Mouse (Mus musculus) layer of hippocampus, adult 9-11 months (tissue): ENCODE data around the gene Lins1.
A peak's percentile ranks its signal among the peaks of the same experiment; 100 is the strongest.

Experiments used
- DNase-seq: peaks from one replicate; pipeline ENCODE4 v3.0.0; 2022

The Lins1 gene

DNA sequence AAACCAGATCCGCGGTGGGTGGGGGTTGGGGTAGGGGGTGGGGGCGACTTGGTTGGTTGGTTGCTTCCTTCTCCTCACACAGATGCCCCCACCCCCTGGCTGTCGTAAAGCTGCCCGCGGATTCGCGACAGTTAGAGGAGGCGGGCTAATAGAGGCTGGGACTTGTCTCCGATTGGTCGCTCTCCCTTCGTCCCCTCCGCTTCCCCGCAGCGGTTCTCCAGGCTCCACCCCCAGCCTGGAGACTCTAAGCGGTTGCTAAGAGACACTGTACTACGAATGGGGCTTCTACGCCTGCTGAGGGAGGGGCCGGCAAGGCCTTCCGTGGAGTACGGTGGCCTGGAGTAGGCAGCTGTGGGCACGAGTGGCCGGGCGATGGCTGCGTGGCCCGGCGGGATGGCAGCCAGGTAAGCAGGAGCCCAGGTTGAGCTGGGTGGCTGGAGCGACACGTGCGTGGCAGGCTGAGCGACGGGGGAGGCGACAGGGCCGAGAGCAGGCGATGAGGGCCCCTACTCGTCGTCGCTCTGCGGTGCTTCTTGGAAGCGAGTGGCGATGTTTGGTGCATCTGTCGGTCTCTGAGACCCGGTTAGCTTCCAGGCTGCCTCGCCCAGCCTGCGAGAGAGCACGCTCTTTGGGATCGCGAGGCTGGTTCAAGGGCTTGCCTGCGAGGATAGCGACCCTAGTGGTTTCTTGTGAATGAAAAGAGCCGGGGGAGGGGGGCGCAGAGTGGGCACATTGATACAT is at the start of gene Lins1:
Lins1 (plus strand) TSS at position 270 of the 741 bp plus-strand sequence.
- peak; percentile 100 for DNase-seq

DNA sequence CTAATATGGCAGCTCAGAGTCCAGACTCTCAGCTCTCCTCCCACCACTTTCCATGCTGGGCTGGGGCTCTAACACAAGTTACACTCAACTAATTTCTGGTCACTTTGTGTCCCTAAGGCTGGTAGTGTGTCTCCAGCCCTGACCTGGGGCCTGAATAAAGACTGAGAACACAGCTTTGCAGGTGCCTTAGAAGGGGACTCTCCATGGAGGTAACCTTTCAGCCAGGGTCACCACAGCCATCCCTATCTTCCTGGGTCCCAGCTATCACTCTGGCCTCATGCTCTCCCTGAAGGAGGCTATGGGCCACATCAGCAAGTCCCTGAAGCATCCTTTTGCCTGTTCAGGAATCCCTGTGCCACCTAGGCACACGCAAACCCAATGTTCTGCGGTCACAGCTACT is 44.0 kb upstream of the Lins1 start:
- no peak for DNase-seq

DNA sequence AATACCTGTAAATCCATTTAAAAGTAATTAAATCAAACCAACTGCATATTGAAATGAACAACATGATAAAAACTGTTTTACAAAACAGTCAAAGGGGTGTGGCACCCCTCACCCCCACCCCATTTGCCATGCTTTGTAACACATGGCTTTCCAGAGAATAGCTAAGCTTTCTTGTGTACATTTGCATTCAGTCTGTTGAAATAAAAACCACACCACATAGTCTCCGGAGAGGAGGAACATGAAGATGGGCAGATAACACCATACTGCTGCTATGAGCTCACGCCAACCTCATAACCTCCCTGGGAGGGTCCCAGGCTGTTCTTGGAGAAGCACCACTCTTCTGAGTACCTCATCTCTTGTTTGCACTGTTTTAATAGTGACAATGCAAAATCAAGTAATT is 40.5 kb upstream of the Lins1 start:
- DNase-seq = no peak

DNA sequence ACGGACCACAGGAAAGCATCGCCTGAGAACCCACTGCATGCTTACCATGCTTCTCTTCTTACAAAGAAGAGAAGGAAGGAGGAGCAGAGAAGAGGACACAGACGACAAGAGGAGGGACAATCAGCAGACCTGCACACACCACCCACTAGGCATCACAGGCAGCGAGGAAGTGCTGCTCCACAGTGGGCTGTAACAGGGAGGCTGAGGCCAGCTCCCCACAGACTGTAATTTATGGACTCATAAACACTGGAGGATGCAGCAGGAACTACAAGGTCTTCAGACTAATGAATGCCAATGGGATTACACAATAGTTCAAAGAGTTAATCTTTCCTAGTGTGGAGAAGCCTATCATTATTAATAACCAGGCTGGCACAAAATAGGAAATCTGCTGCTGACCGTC is 38.8 kb upstream of the Lins1 start:
- DNase-seq = no peak

DNA sequence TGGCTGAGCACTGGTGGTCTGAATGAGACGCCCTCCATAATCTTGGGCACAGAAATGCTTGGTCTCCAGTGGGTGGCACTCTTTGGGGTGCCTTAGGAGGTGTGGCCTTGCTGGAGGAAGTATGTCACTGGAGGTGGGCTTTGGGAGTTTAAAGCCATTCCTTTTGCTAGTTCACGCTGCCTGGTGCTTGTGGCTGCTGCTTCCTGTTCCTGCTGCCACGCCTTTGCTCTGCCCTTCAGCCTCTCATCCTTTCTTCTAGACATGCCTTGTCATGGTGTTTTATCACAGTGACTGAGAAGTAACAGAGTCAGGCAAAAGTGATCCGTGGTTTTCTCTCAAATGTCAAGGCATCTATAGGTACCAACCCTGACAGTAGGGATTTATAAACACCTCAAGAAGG is 37.5 kb upstream of the Lins1 start:
- DNase-seq = no peak

DNA sequence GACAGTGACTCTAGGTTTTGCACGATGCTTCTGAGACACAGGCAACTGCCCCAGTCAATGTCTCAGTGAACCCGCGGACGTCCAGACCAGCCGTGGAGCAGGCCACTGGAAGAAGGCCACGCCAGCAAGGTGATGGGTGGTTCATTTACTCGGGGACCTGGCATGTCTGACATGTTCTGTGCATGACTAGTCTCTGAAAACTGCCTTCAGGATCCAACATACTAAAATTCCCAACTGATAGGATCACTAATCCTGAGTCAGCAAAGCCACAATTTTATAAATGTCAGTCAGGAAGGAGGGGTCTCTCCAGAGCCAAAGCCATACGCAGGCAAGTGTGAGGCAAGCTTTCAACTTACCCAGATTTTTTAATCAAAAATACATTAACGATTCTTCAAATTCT is 36.1 kb upstream of the Lins1 start:
- DNase-seq = no peak

DNA sequence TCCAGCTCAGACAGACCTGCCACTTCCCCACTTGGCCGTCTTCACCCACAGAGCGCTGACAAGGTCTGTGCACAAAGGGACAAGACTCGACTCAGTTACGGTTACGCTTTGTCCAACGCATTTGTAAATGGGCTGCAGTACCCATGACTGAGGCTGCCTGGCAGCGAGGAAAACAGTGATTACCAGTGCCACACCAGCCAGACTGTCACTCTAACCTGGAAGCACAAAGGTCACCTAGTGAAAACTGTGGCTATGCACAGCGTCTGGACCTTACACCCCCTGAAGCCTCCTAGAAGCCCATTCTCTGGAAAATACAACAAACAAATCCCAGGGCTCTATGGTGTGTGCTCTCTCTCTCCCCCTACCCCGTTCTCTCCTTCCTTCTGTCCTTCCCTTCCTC is 34.2 kb upstream of the Lins1 start:
- DNase-seq = no peak

DNA sequence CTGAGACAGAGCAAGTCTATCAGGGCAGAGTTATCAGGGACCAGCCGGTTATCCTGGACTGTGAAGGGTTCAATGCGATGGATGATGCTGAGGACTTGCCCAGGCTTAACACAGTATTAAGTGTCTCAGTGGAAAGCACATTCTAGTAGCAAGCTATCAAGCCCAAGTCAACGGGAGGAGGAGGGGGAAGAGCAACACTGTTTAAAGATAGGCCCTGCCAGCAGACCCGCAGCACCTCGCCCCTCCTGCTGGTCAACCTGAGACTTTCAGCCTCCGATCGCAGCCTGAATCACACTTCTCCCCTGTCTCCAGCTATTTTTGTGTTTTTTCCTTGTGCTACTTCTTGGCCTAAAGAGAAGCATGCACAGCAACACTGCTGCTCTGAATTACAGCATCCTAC is 29.4 kb upstream of the Lins1 start:
- no peak for DNase-seq

DNA sequence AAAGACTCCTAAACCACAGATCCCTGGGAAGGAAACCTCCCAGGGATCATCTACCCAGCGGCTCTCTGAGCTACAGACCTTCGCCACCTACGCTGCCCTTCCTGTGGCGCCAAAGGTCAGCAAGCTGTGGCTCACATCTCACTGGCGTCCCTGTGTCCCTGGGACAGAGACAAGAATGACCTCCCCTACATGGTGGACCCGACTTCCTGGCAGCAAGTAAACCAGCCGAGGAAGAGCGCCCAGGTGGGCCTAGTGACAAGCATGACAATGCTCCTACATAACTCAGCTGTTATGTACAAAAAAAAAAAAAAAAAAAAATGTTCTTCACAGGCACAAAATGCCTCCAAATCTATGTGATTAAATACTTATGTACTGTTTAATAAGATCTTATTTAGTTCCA is 28.7 kb upstream of the Lins1 start:
- no peak for DNase-seq

DNA sequence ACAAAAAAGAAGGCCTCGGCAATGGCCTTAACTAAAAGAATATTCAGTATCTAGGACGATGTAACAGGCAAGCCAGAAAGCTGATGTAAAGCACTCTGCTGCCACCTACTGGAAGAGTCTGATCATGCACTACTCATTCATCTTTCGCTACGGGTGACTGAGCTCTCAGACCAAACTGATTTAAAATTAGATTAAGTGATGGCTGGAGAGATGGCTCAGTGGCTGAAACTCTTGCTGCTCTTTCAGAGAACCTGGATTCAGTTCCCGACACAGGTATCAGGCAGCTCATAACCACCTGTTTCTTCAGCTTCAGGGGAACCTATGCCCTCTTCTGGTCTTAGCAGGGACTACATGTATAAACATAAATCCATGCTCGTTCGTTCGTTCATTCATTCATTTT is 28.1 kb upstream of the Lins1 start:
- peak; percentile 71 for DNase-seq

DNA sequence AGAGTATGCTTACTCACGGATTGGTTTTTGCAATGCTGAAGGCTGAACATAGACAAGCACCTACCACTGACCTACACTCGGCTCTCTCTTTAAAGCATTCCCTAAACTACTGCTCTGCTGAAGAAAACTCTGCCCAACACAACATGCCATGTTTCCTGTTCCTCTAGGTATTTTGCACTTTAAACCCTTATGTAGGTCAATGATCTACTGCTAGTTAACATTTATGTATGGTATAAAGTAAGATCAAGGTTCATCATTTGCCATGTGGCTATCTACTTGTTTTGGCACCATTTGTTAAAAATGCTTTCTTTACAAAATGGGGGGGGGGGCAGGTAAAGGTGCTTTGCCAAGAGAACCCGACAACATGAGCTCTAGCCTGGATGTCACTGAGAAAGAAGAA is 26.1 kb upstream of the Lins1 start:
- no peak for DNase-seq

DNA sequence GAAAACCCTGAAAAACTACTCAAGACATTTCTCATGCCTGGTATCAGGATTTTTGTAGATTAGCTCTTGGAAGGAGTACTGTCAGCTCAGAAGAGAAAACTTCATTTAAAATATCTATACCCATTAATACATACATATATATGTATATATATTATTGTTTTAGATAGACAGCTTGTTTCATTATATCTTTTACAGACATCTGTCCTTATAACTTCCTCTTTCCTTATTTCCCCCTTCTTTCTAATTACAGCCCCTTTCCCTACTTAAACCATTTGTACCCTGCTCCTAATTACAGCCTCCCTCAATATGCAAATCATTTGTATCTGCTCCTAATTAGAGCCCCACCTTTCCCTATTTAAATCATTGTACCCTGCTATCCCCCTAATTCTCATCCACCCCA is 22.6 kb upstream of the Lins1 start:
- DNase-seq = no peak

DNA sequence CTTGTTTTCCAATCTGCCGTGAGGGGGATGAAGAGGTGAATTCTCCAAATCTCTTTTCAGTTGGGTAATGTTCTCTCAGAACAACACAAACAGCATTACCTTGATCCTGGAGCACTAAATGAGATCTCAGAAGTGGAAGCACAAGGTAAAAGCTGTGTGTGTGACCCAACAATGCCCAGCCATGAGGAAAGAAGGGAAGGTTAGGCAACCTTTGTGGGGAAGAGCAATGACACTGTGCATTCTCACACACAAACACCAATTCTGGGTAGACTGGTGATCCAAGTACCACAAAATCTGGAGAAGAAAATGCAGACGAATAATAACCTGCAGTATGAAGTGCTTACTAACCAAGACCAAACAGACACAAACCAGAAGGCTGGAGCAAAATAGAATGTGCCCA is 13.9 kb upstream of the Lins1 start:
- no peak for DNase-seq

DNA sequence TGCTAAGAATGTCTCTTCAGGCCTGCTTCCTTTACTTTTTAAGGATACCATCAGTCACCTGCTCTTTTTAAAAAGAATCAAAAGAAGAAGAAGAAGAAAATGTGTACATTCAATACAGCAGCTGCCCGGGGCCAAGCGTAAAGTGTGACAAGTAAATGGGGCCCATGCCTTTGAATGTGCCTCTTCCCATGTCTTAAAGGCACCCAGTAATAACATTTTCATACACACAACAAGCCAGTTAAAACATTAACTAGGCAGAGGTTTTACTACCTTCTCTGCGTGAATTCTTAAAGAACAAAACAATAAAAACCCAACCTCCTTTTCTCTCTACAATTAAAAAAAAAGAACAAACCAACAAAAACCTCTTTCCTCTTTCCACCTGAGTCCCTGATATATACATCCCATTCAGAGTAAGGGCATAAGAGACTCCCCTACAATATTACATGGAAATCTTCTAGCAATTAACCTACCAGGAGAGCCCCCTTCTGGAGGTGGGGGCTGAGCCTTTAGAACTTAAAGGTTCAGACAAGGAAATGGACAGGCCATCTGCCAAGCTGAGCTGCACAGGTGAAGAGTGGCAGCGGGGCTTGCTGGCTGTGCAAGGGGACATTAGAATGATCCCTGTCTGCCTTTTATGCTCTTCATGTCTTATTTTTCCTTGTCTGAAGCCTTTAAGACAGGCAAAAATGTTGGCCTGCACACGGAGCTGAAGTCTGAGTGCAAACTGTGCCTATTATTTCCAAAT is 7.4 kb upstream of the Lins1 start:
- no peak for DNase-seq

DNA sequence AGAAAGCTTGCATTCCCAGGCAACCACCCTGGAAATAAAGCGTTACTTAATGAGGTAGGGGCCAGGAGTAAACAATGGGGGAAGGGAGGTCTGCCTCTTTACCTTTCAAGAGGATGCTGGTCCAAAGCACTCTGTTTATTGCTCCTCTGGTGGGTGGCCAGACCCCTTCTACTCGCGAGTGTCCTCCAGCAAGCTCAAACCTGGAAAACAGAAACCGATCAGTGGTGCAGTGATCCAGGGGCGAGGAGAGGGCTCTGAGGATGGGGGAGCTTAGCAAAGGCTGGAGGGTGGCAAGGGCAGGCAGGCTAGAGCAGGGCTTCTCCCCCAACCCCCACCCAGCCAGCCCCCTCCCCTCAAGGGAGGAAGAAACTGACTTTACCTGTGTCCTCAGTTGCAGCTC is 968 bp upstream of the Lins1 start:
- peak; percentile 9 for DNase-seq

DNA sequence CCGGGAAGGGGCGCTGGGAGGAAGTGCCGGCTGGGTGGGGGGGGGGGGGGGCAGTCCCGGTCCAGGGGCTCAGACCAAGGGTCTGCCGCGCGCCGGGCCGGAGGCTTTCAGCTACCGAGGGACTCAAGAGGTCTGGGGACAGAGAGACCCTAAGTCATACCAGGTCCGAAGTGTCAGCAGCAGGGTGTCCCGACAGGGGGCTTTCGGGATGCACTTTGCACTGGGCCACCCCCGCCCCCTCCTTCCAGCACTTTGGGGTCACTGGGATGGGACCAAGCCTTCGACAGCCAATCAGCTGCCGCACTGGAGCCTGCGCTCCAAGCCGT is 432 bp upstream of the Lins1 start, which contains the start of gene Asb7:
Asb7 (minus strand) TSS at position 303 of the 326 bp plus-strand sequence.
- no peak for DNase-seq

DNA sequence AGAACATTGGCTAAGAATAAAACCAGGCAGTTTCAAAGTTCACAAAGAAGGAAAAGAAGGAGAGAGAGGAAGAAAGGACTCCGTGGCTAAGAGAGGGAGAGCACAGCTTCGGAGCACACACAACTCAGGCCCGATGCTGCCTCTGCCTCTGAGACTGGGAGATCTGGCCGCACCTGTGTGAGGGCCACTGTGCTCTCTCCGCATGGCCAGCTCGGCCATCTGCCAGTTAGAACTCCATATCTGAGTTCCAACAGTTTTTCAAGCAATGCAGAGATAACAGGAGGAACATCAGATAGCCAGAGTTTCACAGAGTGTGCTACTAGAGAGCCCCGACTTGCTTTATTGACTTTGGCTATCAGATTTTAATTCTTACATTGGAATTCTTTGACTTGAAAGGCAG is 4.8 kb downstream of the Lins1 start:
- no peak for DNase-seq

DNA sequence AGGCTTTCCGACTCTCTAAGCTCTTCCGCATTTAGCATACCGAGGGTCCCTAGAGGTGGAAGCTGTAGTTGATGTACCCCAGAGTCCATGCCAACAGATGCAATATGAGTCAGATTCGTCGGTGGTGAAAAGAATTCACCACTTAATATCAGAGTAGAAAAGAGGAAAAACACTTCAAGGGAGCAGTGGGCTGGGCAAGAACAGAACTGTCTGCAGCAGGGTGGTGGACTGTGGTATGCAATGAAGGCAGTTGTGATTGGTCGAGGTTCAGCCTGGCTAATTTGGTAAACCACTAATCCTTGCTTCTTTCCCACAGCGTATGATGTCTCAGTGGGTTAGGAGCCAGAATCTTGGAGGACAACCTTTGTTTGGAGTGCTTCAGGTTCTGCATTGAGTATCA is 13.0 kb downstream of the Lins1 start:
- no peak for DNase-seq

DNA sequence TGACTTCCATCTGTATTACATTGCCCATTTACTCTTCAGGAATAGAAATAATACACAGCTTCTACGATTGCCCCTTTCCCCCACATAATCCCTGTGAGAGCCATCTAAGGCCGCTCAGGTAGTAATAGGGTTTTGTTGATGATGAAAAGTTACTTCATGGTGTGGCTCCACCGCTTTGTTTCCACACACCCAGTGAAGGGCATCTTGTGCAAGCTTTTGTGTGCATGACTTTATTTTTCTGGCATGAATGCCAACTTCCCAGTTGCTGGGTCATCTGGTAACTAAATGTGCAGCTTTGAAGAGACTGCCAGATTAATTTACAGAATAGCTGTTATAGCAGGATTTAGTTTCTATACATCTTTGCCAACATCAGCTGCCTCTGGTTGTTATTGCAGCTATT is 14.9 kb downstream of the Lins1 start:
- DNase-seq = no peak

DNA sequence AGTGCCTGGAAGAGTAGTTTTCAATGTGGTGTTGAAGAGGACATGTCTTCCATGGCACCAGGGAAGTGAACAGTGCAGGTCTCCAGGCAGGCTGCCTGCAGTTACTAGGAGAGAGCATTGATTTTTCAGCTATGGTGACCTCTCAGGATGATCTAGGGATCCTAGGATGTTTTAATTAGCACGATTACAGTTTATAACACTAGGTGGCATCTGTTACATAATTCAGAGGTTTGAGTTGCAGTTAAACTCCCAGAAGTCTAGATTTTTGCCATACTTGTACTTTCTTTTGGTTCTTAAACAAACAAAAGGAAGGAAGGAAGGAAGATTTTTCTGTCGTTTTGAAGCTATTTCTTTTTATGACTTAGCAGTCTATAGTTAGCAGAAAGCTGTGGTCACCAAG is 21.5 kb downstream of the Lins1 start:
- DNase-seq = no peak

DNA sequence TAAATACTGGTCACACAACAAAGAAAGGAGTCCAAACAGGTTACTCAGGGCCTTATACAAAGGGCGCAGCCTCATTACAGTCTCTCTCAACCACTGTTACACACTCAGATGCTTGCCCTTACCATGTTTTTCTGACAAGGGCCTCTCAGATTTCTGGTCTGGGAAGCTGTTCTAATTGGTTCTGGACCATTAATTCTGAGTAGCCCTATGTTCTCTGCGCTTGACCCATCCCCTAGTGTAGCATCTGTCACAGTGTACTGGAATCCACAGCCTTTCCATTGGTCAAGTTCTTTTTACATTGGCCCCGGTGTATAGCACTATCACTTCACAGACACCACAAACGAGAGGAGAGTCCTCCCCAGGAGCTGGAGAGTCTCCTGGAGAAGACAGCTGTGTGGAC is 34.8 kb downstream of the Lins1 start:
- DNase-seq = no peak

DNA sequence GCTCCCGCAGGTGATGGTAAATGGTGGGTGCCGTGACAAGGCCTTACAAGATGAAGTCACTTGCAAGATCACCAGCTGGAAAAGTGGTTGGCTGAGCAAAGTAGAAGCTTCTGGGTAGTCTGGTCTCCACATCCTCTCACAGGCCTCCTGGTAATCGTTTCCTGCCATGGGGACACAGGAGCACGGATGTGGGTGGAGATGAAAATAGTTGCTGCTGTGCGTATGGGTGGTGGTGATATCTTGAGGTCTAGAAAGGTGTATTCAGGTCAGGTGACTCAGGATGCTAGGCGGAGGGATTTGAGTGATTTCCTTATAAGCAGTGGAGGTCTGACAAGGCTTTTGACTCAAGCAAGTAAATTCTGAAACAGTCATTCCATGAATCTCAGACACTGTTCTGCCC is 35.3 kb downstream of the Lins1 start:
- DNase-seq = no peak

DNA sequence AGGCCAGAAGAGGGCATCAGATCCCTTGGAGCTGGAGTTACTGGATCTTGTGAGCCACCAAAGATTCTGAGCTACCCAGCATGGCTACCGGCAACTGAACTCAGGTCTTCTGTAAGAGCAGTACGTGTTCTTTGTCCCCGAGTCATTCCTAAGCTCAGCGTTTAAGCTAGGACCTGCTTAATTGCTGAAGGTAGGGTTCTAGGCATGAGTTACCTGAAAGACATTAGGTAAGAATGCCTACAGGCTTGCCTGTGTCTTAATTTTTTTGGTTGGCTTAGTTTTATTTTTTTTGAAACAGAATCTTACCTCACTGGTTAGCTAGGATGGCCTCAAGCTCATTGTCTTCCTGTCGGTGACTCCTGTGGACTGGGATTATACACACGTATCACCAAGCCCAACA is 38.4 kb downstream of the Lins1 start:
- DNase-seq = no peak

DNA sequence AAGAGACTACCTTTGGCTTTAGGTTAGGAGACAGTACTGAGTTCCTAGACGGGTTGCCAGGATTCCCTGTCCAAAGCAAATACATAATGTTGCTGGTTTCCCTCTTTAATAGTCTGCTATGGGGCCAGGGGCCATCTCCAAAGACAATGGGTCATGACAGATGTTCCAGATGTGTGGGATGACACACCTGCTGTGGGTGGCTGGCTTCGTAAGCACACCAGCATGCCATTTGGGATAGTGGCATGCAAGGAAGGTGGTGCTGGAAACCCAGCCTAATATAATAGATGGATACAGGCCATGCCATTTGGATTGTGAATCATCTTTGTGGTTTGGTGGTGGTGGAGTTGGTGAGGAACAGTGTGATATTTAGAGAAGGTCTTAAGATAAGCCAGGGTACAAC is 39.5 kb downstream of the Lins1 start:
- no peak for DNase-seq

DNA sequence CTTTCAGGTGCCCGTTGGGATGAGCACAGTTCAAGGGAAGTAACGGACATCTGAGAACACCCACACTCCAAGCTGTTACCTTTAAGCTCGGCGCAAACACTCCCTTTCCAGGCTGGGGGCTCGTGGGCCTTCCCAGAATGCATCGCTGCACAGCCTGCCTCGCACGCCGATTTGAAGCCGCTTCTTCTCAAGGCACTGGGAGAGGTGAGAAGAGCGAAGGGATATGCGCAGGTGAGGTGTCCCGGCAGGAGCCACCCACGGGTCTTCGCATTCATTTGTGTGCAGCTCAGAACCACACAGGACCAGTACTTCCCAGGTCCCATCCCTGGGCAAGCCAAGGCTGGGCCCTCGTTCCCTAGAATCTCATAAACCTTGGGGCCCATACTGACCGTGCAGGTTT is 43.7 kb downstream of the Lins1 start:
- DNase-seq = no peak
